Mouse (Mus musculus) spleen, adult 18-20 months (tissue): Measurements from ENCODE around the gene Gm20388.
A peak's percentile ranks its signal among the peaks of the same experiment; 100 is the strongest.

Source experiments
- DNase-seq, 2 experiments: peaks; one replicate each; pipeline ENCODE4 v3.0.0; 2022; ENCODE audit warnings: mixed read lengths in 2 of 2

Gm20388 gene

GRCm38 (mm10) chr8:124331706-124332105 is 4421.1 kb downstream of the Gm20388 start:
- no peak for DNase-seq

- DNase-seq = no peak
Observed at GRCm38 (mm10) chr8:124336302-124336701, 4425.7 kb downstream of the Gm20388 start.

GRCm38 (mm10) chr8:124339742-124340141 is 4429.1 kb downstream of the Gm20388 start:
- DNase-seq = no peak

- no peak for DNase-seq
Observed at GRCm38 (mm10) chr8:124340360-124341068, 4429.9 kb downstream of the Gm20388 start.

GRCm38 (mm10) chr8:124343151-124343550 is 4432.5 kb downstream of the Gm20388 start:
- DNase-seq = no peak

GRCm38 (mm10) chr8:124343991-124344390 is 4433.4 kb downstream of the Gm20388 start:
- DNase-seq = no peak

GRCm38 (mm10) chr8:124345098-124345497 is 4434.5 kb downstream of the Gm20388 start:
- no peak for DNase-seq

- DNase-seq = peak in 1 of 2 experiments; percentile 69
Observed at GRCm38 (mm10) chr8:124346852-124347523, 4436.3 kb downstream of the Gm20388 start.

GRCm38 (mm10) chr8:124348087-124348486 is 4437.4 kb downstream of the Gm20388 start:
- no peak for DNase-seq

- DNase-seq = peak; percentile 37 to 78
Observed at GRCm38 (mm10) chr8:124349663-124350062, 4439.0 kb downstream of the Gm20388 start.

GRCm38 (mm10) chr8:124351636-124352035 is 4441.0 kb downstream of the Gm20388 start:
- DNase-seq = no peak

GRCm38 (mm10) chr8:124360911-124361310 is 4450.3 kb downstream of the Gm20388 start:
- no peak for DNase-seq

GRCm38 (mm10) chr8:124361773-124362427 is 4451.3 kb downstream of the Gm20388 start:
- DNase-seq = no peak

- DNase-seq = no peak
Observed at GRCm38 (mm10) chr8:124362589-124362988, 4451.9 kb downstream of the Gm20388 start.

- DNase-seq = no peak
Observed at GRCm38 (mm10) chr8:124363337-124363736, 4452.7 kb downstream of the Gm20388 start.

- DNase-seq = peak; percentile 27 to 68
Observed at GRCm38 (mm10) chr8:124368213-124368612, 4457.6 kb downstream of the Gm20388 start.

GRCm38 (mm10) chr8:124370422-124371183 is 4460.0 kb downstream of the Gm20388 start:
- DNase-seq = no peak

- DNase-seq = no peak
Observed at GRCm38 (mm10) chr8:124371410-124372123, 4460.9 kb downstream of the Gm20388 start.

- no peak for DNase-seq
Observed at GRCm38 (mm10) chr8:124373753-124374152, 4463.1 kb downstream of the Gm20388 start.

GRCm38 (mm10) chr8:124375168-124375567 is 4464.5 kb downstream of the Gm20388 start:
- no peak for DNase-seq

- no peak for DNase-seq
Observed at GRCm38 (mm10) chr8:124375727-124376126, 4465.1 kb downstream of the Gm20388 start.

GRCm38 (mm10) chr8:124376406-124376805 is 4465.8 kb downstream of the Gm20388 start:
- DNase-seq = no peak
